Mouse (Mus musculus) lung, embryonic 14.5 days (tissue): ENCODE measurements around the gene Cnot10. TPM values are rescaled to one million over a fixed set of nuclear protein-coding genes. Genes with fewer than 3 reads are reported as not detected.

Source experiments
- ATAC-seq: fragments of 200-750 bp; cut with Nextera tagmentation; 2 replicates; pipeline ENCODE4 v1.8.0; 2017; ENCODE audit warnings: mild to moderate bottlenecking, moderate TSS enrichment, moderate library complexity; ENCODE audit not compliant: insufficient read depth
- DNase-seq: peaks from one replicate; pipeline ENCODE4 v3.0.0-alpha.2; 2015
- H3K27ac ChIP-seq: fragments of 300-500 bp; sonication (generic); 2 replicates; pipeline ENCODE4 v1.5.1; 2014; ENCODE audit warnings: low read depth, mild to moderate bottlenecking, moderate library complexity
- H3K27me3 ChIP-seq: fragments of 300-500 bp; sonication (generic); 2 replicates; pipeline ENCODE4 v1.6.1; 2014; ENCODE audit warnings: low read length, control low read depth; ENCODE audit not compliant: insufficient read depth
- H3K36me3 ChIP-seq: fragments of 300-500 bp; sonication (generic); 2 replicates; pipeline ENCODE4 v1.6.1; 2014; ENCODE audit warnings: control low read depth; ENCODE audit not compliant: insufficient read depth
- H3K4me1 ChIP-seq: fragments of 300-500 bp; sonication (generic); 2 replicates; pipeline ENCODE4 v1.6.1; 2014; ENCODE audit warnings: antibody characterized with exemption, control low read depth; ENCODE audit not compliant: insufficient read depth
- H3K4me2 ChIP-seq: fragments of 300-500 bp; sonication (generic); 2 replicates; pipeline ENCODE4 v1.6.1; 2014; ENCODE audit warnings: mild to moderate bottlenecking
- H3K4me3 ChIP-seq: fragments of 300-500 bp; sonication (generic); 2 replicates; pipeline ENCODE4 v1.5.1; 2014; ENCODE audit warnings: low read depth, low read length
- H3K9ac ChIP-seq: fragments of 300-500 bp; sonication (generic); 2 replicates; pipeline ENCODE4 v1.6.1; 2014
- H3K9me3 ChIP-seq: fragments of 300-500 bp; sonication (generic); 2 replicates; pipeline ENCODE4 v1.6.1; 2016; ENCODE audit warnings: low read depth, low read length, control low read depth
- CTCF ChIP-seq: IDR thresholded peaks from 2 replicates; pipeline ENCODE4 v1.5.1; 2016; ENCODE audit warnings: antibody characterized with exemption, low read depth
- WGBS: fragments of 180-500 bp; shearing (Covaris S2); extraction: QIAGEN DNeasy Blood & Tissue Kit; methylation state at CpG from one replicate; pipeline ENCODE4 v1.1.7; 2014; 5-methylcytosine and 5-hydroxymethylcytosine counted together
- polyA plus RNA-seq: library from polyadenylated mRNA; unstranded; fragments of >200 nt; fragmentation: Nextera tagmentation; extraction: Ambion mirVana; gene quantifications from 2 replicates; pipeline ENCODE4 v1.2.1, GENCODE M21; 2014

The Cnot10 gene
- polyA plus RNA-seq = 66.4 and 66.6 TPM in 2 replicates

GRCm38 (mm10) chr9:114639839-114640646 lies at the start of gene Cnot10:
TSS of gene Cnot10 (minus strand) at chr9:114640184.
- Histone ChIP-seq H3K9ac (peak within 1 kb of the TSS; percentile 73), H3K27me3 (peaks cover 5% of the 10 kb centered on the region; the same call in 1 of the 2 replicates), H3K36me3 (0 out of 2 replicates have a peak, but pooled peaks cover 6% of the 10 kb centered on the region), H3K27ac (peak within 1 kb of the TSS; percentile 87), H3K4me1 (no peaks in the 10 kb centered on the region), H3K4me3 (peak within 1 kb of the TSS; percentile 84), H3K4me2 (peak within 1 kb of the TSS; percentile 85), H3K9me3 (no peaks in the 10 kb centered on the region)
- DNase-seq = peak; percentile 100
- WGBS = 4% methylated on average over 51 of the region's 51 CpGs
- ATAC-seq = peak; percentile 99
- TF ChIP-seq CTCF = peak; percentile 53

- ATAC-seq (peak; percentile 66), DNase-seq (peak; percentile 68)
- Histone ChIP-seq H3K27ac (peak overlapping the region; percentile 88), H3K9me3 (no peaks in the 10 kb centered on the region), H3K4me1 (peaks cover 13% of the 10 kb centered on the region; the same call in 1 of the 2 replicates), H3K4me3 (peak overlapping the region; percentile 93), H3K27me3 (no peaks in the 10 kb centered on the region), H3K36me3 (peaks cover 19% of the 10 kb centered on the region), H3K4me2 (peak overlapping the region; percentile 92), H3K9ac (peak overlapping the region; percentile 88)
- TF ChIP-seq CTCF = no peak
- 1% methylated on average over 50 of the region's 50 CpGs for WGBS
Observed at GRCm38 (mm10) chr9:114688953-114689407, 49.0 kb upstream of the Cnot10 start.

GRCm38 (mm10) chr9:114688252-114688952 lies 48.4 kb upstream of the Cnot10 start, which contains the start of gene Dync1li1:
TSS of gene Dync1li1 (plus strand) at chr9:114688790.
- Histone ChIP-seq H3K9me3 (no peaks in the 10 kb centered on the region), H3K9ac (peak within 1 kb of the TSS; percentile 88), H3K36me3 (peaks cover 14% of the 10 kb centered on the region), H3K27ac (peak within 1 kb of the TSS; percentile 88), H3K4me3 (peak within 1 kb of the TSS; percentile 93), H3K4me1 (peaks cover 13% of the 10 kb centered on the region; the same call in 1 of the 2 replicates), H3K27me3 (no peaks in the 10 kb centered on the region), H3K4me2 (peak within 1 kb of the TSS; percentile 92)
- ATAC-seq (peak; percentile 98), DNase-seq (peak; percentile 98)
- under 1% methylated on average over 52 of the region's 57 CpGs for WGBS
- no peak for TF ChIP-seq CTCF

- Histone ChIP-seq H3K36me3 (peaks cover 9% of the 10 kb centered on the region), H3K27me3 (no peaks in the 10 kb centered on the region), H3K9ac (peak overlapping the region; percentile 88; the same call in 1 of the 2 replicates), H3K27ac (no peak overlapping the region), H3K9me3 (no peaks in the 10 kb centered on the region), H3K4me2 (peak overlapping the region; percentile 92), H3K4me3 (peak overlapping the region; percentile 93), H3K4me1 (peaks cover 13% of the 10 kb centered on the region; the same call in 1 of the 2 replicates)
- 70% methylated on average over 13 of the region's 13 CpGs for WGBS
- no peak for TF ChIP-seq CTCF
- no peak for DNase-seq
- ATAC-seq = no peak
Observed at GRCm38 (mm10) chr9:114687639-114688038, 47.7 kb upstream of the Cnot10 start.

- WGBS = 69% methylated on average over 7 of the region's 7 CpGs
- Histone ChIP-seq H3K4me2 (no peak overlapping the region), H3K36me3 (no peaks in the 10 kb centered on the region), H3K9ac (no peak overlapping the region), H3K27ac (no peak overlapping the region), H3K4me3 (no peak overlapping the region), H3K9me3 (no peaks in the 10 kb centered on the region), H3K4me1 (peaks cover 13% of the 10 kb centered on the region; the same call in 1 of the 2 replicates), H3K27me3 (no peaks in the 10 kb centered on the region)
- TF ChIP-seq CTCF = no peak
- DNase-seq = no peak
- no peak for ATAC-seq
Observed at GRCm38 (mm10) chr9:114686245-114686644, 46.3 kb upstream of the Cnot10 start.

- Histone ChIP-seq H3K27ac (no peak overlapping the region), H3K9ac (no peak overlapping the region), H3K4me3 (no peak overlapping the region), H3K36me3 (no peaks in the 10 kb centered on the region), H3K4me1 (no peaks in the 10 kb centered on the region), H3K9me3 (no peaks in the 10 kb centered on the region), H3K27me3 (no peaks in the 10 kb centered on the region), H3K4me2 (no peak overlapping the region)
- 79% methylated on average over 4 of the region's 4 CpGs for WGBS
- no peak for TF ChIP-seq CTCF
- DNase-seq = no peak
- no peak for ATAC-seq
Observed at GRCm38 (mm10) chr9:114682193-114682592, 42.2 kb upstream of the Cnot10 start.

GRCm38 (mm10) chr9:114680531-114680930 lies 40.5 kb upstream of the Cnot10 start:
- Histone ChIP-seq H3K4me1 (no peaks in the 10 kb centered on the region), H3K9me3 (no peaks in the 10 kb centered on the region), H3K27ac (no peak overlapping the region), H3K4me3 (no peak overlapping the region), H3K4me2 (no peak overlapping the region), H3K36me3 (no peaks in the 10 kb centered on the region), H3K9ac (no peak overlapping the region), H3K27me3 (no peaks in the 10 kb centered on the region)
- no peak for DNase-seq
- TF ChIP-seq CTCF = no peak
- ATAC-seq = no peak
- 75% methylated on average over 6 of the region's 6 CpGs for WGBS
